Mouse (Mus musculus) spleen, postnatal 10 days (tissue): ENCODE results near the gene Eri2.

Source experiments
- DNase-seq, 2 experiments: peaks; one replicate each; pipeline ENCODE4 v3.0.0; 2021 to 2022; ENCODE audit warnings: low spot score in 2 of 2

Eri2 gene

DNA sequence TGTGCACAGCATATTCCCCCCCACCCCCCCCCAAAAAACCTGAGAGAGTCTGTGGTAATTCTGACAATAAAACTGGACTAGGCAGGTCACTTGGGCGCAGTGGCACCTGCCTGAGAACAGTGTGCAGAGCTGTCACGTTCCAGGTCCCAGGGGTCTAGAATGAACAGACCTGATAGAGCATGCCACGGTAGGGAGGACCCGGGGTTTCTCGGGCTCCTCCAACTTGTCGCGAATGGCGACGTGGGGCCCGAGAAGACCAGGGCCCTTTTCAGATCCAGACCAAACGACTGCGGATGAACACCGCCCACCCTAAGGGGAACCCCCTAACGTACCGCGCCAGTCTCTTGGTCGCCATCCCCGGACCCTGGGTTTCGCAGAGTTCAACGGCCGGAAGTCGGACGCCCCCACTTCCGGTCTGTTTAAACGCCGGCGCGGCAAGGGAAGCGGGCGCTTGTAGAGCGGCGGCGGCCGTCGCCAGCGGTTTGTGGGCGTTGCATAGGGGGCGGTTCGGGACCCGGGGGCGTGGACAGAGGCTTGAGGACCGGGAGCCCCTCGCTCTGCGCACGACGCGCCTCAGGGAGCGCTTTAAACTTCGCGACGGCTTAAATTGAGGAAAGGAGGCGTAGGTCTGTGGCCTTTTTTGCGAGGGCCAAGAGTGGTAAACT, at the start of gene Eri2, which contains the start of gene Rexo5:
Eri2 (minus strand) TSS at position 473 of the 665 bp plus-strand sequence.
Rexo5 (plus strand) TSS at position 421 of the 665 bp plus-strand sequence.
- peak; percentile 80 to 89 for DNase-seq

DNA sequence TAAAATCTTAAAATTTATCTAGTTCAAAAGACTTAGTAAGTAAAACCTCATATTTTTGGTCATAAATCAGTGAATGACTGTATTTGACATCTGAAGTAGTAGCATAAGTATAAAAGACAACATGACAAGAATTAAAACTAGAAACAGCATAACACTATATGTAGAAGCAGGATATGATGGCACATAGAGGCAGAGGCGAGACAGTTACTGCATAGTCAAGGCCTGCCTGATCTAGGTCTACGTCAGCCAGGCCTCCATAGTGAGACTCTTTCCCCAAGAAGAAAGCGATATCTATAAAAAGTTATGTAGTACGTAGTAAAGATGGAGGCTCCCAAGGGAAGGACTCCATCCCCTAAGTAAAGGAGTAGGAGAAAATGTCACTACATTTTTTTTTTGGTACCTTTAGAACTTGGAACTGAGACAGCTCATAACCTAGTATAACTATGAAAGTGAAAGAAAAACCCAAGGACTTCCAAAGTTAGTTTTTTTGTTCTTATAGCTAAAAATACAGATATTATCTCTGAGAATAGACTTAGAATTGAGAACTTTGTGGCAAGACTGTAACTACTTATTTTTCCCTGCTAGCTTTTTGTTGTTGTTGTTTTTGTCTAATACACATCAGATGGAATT, 48.1 kb upstream of the Eri2 start:
- DNase-seq: no peak

DNA sequence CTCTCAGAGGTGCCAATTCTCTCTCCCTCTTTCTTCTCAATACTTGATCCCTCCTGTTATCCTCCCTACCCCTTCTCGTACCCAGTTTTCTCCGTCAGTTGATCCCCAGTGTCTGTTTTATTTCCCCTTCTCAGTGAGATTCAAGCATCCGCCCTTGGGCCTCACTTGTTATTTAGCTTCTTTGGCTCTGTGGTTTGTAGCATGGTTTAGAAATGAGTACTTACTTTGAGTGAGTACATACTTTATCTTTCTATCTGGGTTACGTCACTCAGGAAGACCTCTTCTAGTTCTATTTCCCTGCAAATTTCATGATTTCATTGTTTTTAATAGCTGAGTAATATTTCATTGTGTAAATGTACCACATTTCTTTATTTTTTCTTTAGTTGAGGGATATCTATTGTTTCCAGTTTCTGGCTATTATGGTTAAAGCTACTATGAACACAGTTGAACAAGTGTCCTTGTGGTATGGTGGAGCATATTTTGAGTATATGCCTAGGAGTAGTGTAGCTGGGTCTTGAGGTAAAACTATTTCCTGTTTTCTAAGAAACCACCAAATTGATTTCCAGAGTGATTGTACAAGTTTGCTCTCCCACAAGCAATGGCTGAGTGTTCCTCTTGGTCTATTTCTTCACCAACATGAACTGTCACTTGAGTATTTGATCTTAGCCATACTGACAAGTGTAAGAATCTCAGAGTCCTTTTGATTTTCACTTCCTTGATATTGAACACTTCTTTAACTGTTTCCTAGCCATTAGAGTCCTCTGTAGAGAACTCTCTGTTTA, 42.3 kb upstream of the Eri2 start:
- DNase-seq: no peak

DNA sequence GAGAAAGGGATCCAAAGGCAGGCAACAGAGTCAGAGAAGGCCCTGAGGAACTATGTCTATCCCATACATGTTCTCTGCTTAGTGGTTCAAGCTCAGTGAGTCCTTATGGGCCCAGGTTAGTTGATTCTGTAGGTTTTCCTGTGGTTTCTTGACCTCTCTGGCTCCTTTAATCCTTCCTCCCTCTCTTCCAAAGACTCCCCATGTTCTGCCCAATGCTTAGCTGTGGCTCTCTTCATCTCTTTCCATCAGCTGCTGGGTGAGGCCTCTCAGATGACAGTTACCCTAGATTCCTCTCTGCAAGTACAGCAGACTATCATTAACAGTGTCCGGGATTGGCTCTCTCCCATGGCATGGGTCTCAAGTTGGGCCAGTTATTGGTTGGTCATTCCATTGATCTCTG, 41.5 kb upstream of the Eri2 start:
- no peak for DNase-seq

DNA sequence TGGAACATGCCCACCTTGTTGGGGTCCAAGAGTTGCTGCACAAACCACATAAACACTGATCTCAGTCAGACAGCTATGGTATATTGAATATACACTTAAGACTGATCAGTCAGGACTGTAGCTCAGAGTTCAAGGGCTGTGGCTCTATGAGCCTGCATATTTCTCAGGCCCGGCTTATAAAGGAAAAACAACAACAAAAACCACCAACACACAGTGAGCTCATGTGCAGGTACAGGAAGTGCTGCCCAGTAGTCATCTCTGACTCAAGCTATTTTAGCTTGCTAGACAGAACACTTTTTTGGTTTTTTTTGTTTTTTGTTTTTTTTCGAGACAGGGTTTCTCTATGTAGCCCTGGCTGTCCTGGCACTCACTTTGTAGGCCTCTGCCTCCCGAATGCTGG, 14.9 kb upstream of the Eri2 start:
- no peak for DNase-seq

DNA sequence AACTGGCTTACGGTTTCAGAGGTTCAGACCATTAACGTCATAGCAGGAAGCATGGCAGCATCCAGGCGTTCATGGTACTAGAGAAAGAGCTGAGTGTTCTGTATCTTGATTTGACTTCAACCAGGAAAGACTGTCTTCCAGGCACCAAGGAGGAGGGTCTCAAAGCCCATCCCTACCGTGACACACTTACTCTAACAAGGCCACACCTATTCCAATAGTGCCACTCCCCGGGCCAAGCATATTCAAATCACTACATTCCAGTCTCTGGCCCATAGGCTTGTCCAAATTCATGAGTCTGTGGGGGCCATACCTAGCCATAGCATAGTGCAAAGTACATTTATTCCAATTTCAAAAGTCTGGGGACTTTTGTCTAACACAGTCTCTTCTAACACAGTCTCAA, 13.5 kb upstream of the Eri2 start:
- no peak for DNase-seq

DNA sequence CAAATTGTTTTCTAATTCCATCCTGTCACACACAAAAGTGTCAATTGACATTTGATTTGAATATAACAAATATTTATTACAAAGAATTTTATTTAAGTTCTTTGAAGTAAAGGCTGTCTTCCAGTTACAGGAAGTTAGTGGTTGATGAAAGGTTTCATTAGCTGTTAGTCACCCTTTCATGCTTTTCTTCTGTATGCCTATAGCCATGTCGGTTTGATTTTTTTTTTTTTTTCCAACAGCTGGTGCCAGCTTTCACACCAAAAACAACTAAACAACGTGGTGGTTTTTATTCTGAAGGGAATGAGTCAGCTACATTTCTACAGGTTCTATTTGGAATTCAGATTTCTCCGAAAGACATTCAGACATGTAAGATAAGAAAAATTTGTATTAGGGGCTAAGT, 7.1 kb upstream of the Eri2 start:
- DNase-seq: no peak

DNA sequence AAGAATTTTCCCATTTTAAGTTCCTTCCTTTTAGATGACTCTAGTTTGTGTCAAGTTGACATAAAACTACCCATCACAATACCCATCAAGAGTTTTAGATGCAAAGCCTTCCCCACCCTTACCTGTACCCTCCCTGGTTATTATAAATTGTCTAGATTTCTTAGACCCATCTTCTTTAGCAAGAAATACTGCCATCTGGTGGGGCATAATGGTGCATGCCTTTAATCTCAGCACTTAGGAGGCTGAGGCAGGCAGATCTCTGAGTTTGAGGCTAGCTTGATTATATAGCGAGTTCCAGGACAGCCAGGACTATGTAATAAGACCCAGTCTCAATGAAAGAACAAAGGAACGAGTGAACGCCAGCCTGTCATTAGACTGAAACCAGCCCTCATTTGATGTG, 6.6 kb upstream of the Eri2 start:
- DNase-seq: peak in 1 of 2 experiments; percentile 17

DNA sequence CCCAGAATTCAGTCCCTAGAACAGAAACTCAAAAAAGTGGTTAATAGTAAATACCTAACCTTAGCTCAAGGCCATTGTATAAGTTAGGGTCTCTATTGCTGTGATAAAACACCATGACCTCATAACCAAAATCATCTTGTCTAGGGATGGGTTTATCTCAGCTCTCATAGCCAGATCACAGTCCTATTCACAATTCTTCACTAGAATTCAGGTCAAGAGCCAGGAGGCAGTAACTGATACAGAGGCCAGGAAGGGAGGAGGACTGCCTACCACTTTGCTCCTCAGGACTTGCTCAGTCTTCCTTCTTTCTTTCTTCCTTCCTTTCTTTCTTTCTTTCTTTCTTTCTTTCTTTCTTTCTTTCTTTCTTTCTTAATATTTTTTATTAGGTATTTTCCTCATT, 1.5 kb upstream of the Eri2 start:
- no peak for DNase-seq

DNA sequence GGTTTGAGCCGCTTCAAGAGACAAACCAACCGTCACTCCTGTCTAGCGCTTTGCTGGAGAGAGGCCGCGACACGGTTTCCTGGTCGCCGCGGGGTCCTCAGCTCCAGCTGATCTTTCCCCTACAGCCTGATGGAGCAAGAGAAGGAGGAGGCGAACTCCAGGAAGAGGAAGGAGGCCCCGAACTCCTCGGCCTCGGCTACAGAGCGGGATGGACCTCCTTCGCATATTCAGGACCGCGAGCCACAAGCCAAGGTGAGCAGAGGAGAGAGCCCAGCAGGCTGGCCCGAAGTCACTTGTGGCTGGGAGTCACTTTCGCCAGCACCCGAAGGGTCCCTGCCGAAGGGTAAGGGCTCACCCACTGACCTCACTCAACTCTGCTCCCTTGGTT, 387 bp upstream of the Eri2 start:
- no peak for DNase-seq

DNA sequence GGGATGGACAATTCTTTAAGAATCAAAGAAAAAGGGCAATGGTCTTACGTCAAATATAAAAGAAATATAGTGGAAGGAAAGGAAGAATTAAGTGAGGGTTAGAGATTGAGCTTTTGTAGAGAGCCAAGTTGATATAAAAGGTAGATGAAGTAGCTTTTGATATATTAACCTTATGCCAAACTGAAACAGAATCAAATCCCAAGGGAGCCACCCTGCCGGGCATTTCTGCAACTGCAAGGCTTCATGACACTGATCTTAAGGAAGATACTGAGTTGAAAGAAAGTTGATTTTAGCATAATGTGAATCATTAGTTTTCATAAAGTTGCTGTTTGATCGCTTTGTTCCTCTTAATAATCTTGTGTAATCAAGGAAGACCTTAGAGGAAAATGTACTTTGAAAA, 4.8 kb downstream of the Eri2 start:
- no peak for DNase-seq

DNA sequence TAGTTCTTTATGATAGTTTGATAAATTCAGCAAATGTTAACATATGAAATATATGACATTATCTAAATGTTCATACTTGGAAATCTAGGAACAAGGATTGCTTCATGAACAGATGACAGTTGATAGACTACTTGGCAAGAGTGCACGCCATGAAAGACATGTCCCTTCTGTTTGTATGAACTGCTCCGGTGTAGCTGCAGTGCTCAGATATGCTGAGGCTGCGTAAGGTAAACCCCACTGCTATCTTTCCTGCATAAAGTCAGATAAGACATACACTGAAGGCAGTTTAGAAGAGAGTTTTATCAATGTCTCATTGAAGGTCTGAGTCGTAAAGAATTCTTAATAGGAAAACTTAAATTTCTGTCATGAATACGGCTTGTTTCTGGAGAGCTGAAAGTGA, 8.9 kb downstream of the Eri2 start:
- no peak for DNase-seq

DNA sequence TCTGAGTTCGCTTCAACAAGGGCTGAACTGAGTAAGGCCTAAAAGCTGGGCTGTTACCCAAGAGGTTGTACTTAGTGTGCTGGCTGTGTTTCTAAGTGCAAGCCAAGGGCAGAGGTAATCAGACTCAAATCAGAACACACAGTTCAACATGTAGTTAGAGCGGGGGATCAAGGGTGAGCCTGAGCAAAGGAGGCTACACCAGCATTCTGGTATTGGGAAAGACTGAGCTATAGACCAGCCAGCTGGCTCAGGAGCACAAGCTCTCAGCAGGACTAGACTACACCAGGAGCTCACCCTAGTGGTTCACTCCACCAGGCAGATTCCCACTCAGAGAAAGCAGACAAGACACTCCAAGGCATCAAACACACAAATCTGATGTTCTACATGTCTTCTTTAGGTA, 10.4 kb downstream of the Eri2 start:
- no peak for DNase-seq

DNA sequence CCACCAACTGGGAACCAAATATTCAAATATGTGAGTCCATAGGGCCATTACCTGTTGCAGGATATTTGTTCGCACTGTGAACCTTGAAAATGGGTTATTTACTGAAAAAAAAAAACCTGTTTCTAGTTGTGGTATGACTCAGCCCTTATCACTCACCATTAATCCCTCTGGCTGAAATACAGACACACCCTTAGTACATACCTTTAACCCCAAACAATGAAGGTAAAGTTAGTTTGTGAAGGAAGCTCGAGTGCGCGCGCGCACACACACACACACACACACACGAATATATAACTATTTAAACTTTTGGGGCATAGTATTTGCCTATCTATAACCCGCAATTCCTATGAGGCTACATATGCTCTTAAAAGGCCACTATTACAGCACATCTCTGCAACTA, 24.0 kb downstream of the Eri2 start:
- no peak for DNase-seq

DNA sequence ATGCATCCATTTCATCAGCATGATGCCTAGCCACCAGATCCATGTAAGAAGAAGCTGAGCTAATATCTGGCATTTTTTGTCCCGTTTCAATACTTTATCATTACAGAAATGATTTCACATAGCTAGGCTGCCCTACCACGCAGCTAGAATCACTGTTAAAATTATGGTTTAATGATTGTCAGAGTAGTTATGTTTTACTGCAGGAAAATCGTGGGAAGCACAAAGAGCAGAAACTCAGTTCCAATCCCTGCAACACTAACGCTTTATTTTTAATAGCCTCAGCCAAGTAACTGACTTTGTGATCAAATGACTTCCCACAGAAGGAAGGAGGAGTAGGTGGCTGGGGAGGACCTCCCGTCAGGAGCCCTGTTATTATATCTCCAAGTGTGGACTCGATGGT, 26.9 kb downstream of the Eri2 start:
- no peak for DNase-seq

DNA sequence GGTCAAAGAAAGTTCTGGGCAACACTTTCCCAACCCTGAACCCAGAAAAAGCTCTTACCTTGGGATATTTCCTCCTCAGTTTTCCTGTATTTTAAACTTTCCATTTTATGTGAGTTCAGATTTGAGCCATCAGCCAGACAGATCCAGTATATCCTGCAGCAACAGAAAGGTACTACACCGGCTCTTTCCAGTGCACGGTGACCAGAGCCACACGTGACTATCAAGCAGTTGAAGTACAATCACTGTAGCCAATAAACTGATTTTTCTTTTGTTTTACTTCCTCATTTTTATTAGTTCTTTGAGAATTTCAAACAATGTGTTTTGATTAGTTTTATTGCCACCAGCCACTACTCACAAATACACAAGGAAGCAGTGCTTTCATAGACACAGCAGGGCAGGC, 29.5 kb downstream of the Eri2 start:
- no peak for DNase-seq

DNA sequence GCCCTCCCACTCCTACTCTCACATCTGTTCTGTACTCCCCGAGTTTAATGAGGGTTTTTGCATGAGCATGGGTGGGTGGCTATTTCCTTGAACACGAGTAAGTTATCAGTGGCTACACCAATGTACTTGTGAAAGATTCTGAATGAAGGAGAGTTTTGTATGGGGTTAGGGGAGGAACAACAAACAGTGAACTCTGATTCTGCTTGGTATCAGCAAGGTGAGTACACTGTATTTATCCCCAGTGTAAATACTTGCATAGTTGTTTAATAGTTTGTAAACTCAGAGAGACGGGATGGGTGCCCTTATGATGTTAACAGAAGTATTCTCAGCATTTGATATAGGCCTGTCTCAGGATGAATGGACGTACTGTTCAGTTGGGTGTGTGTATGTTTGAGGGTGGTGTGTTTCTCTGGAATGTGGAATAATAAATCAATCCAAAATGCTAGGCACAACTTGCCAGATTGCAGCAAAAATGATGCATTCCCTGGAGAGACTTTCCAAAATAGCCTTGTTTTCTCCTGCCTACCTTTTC, 31.6 kb downstream of the Eri2 start:
- no peak for DNase-seq

DNA sequence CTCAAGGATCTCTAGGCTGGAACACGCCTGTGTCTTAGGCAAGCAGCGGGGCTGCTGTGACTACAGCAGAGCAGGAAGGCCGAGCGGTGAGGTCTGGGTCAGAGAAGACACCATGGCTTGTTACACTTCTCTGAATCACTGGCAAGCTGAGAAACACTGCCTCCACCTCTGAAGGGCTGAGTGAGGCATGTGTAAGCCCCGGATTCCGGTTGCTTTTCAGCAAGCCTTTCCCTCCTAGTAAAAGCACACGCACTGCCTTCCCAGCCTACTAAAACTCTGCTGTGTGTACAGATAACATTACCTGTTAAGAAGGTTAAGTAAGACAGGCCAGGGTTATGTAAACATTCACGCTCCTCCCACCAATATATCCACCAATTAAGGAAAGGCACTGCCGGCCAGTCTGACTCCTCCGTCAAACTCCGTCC, 33.3 kb downstream of the Eri2 start, which contains the start of gene Acsm3:
Acsm3 (plus strand) TSS at position 397 of the 425 bp plus-strand sequence.
- DNase-seq: no peak

DNA sequence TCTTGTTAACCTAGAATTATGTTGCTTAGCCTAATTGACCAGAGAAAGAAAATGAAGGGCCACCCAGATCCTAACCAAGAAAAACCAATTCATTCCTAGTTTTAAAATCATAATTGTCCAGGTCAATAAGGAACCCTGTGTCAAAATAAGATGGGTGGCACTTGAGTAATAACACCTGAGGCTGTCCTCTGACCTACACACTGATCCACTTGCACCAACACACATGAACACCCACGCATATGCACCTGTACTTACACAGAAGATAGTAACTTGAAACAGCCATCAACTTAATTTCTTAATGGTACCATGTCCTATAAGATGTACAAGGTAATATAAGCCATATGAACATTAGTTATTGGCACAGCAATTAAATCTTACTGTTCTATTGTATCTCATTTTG, 40.2 kb downstream of the Eri2 start:
- no peak for DNase-seq

DNA sequence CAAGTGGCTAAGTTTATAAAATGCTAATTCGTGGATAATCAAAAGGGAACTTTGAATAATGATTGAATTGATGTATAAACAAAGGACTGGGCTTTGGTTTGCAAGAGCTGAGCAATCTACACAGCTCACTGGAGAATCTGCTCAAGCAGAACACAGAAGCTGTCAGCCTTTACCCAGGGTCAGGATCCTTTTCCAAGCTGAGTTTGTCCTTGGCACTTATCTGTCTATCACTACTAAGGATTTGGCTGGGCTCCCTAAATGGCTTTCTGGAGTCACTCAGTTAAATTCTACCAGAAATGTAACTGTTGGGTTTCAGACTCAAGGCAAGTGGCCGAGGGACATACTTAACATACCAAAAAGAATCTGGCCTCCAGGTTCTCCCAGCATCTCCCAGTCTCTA, 43.9 kb downstream of the Eri2 start:
- DNase-seq: no peak

DNA sequence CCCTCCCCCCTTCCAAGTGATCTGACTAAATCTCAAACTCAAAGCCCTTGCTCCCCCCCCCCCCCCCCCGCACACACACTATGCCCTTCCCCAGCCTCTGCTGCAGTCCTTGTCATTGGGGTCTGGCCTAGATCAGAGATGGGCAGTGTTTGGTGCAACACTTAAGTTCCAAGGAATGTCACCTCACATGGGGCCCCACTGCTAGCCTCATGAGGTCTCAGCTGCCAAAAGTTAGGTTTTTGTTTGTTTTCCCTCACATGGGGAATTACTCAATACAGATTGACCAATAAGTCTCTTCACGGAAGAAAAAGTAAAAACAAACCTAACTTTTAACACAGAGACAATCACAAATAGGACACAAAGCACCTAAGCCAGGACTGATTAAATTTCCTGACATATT, 45.1 kb downstream of the Eri2 start:
- DNase-seq: no peak

DNA sequence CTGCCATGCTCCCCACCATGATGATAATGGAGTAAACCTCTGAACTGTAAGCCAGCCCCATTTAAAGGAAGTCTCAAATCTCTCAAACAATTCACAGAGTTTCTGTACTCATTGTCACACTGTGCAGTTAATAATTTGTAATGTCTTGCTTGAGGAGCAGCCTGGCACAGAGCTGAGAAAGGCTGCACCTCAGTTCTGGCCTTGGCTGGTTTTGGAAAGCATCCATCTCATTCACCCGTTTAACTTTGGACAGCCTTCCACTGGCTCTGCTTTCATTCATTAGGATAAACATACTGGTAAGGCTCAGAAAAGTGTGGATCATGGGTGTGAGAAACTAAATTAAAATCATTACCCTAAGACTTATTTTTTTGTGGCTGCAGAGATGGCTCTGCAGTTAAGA, 48.0 kb downstream of the Eri2 start:
- DNase-seq: no peak

DNA sequence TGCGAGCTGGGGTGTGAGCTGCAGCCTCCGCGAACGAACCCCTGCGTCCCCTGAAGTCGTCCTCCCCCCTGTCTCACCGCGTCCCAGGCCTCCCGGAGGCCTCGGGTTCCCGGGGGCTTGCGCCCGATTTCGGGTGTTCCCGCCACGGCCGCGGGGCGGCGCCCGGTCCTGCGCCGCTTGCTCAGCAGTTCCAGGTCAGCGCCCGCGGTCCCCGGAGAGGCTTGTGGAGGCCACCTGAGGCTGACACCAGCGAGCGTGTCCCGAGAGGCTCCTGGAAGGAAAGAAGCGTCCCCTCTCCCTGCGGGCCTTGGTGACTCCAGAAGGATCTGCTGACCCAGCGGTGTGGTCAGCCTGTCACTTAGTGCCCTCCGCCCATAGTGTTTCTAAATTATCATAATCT, 49.5 kb downstream of the Eri2 start:
- DNase-seq: peak in 1 of 2 experiments; percentile 25
